Mouse (Mus musculus) MEL (cell line): ENCODE data around the gene Grid1. TPM values are rescaled to one million over a fixed set of nuclear protein-coding genes. Genes with fewer than 3 reads are reported as not detected.

Experiments used
- DNase-seq: peaks from one replicate; pipeline ENCODE4 v3.0.0; 2011; ENCODE audit warnings: low read depth, low spot score
- H3K27ac ChIP-seq: 2 replicates; pipeline ENCODE4 v1.5.1; 2012; ENCODE audit warnings: low read depth, mild to moderate bottlenecking, control low read depth, low read length, moderate library complexity; ENCODE audit not compliant: control insufficient read depth
- H3K27me3 ChIP-seq, 2 experiments: fragments of 150-350 bp in 1 of 2; sonication (generic) in 1 of 2; 2 replicates each; pipeline ENCODE4 v1.6.1; 2012; ENCODE audit warnings: low read length in 2 of 2, mild to moderate bottlenecking in 2 of 2, improper control_type of control experiment in 1 of 2, moderate library complexity in 1 of 2; ENCODE audit not compliant: insufficient read depth in 2 of 2, control insufficient read depth in 1 of 2
- H3K36me3 ChIP-seq, 2 experiments: 2 replicates each; pipeline ENCODE4 v1.6.1; 2012 to 2014; ENCODE audit warnings: low read length in 2 of 2, improper control_type of control experiment in 1 of 2, inconsistent platforms in 1 of 2, mild to moderate bottlenecking in 1 of 2; ENCODE audit not compliant: insufficient read depth in 2 of 2, control insufficient read depth in 1 of 2
- H3K4me1 ChIP-seq, 2 experiments: fragments of 150-350 bp in 1 of 2; sonication (generic) in 1 of 2; 2 replicates each; pipeline ENCODE4 v1.6.1; 2012; ENCODE audit warnings: low read length in 2 of 2, improper control_type of control experiment in 1 of 2, mild to moderate bottlenecking in 1 of 2; ENCODE audit not compliant: insufficient read depth in 2 of 2, control insufficient read depth in 1 of 2
- H3K4me3 ChIP-seq, 2 experiments: fragments of 150-350 bp in 1 of 2; sonication (generic) in 1 of 2; 2 replicates each; pipeline ENCODE4 v1.5.1; 2012; ENCODE audit warnings: low read depth in 2 of 2, low read length in 2 of 2, mild to moderate bottlenecking in 2 of 2, moderate library complexity in 2 of 2, control low read depth in 1 of 2, improper control_type of control experiment in 1 of 2; ENCODE audit not compliant: control insufficient read depth in 1 of 2, insufficient read depth in 1 of 2
- H3K79me2 ChIP-seq: 2 replicates; pipeline ENCODE4 v1.6.1; 2012; ENCODE audit warnings: mild to moderate bottlenecking, low read length, moderate library complexity; ENCODE audit not compliant: control insufficient read depth, poor library complexity, insufficient read depth
- H3K9ac ChIP-seq: 2 replicates; pipeline ENCODE4 v1.6.1; 2012; ENCODE audit warnings: low read depth, mild to moderate bottlenecking, control low read depth, low read length, moderate library complexity; ENCODE audit not compliant: control insufficient read depth, poor library complexity, severe bottlenecking
- H3K9me3 ChIP-seq: fragments of 150-350 bp; sonication (generic); replicated peaks from 2 replicates; pipeline ENCODE4 v1.6.1; 2012; ENCODE audit warnings: mild to moderate bottlenecking, low read length, improper control_type of control experiment, moderate library complexity; ENCODE audit not compliant: insufficient read depth
- BHLHE40 ChIP-seq: IDR thresholded peaks from 2 replicates; pipeline ENCODE4 v1.6.1; 2012; ENCODE audit warnings: low read depth, mild to moderate bottlenecking, inconsistent platforms, low read length, improper control_type of control experiment, borderline replicate concordance
- CHD2 ChIP-seq: IDR thresholded peaks from 2 replicates; pipeline ENCODE4 v1.6.1; 2011; ENCODE audit warnings: low read length, improper control_type of control experiment
- E2F4 ChIP-seq: IDR thresholded peaks from 2 replicates; pipeline ENCODE4 v1.6.1; 2011; ENCODE audit warnings: low read depth, low read length, improper control_type of control experiment, borderline replicate concordance
- EP300 ChIP-seq, 2 experiments: IDR thresholded peaks; 2 replicates each; pipeline ENCODE4 v1.6.1; 2011; ENCODE audit warnings: improper control_type of control experiment in 2 of 2, low read length in 2 of 2, low read depth in 1 of 2, mild to moderate bottlenecking in 1 of 2
- ETS1 ChIP-seq: IDR thresholded peaks from 2 replicates; pipeline ENCODE4 v1.6.1; 2012; ENCODE audit warnings: low read depth, mild to moderate bottlenecking, inconsistent platforms, low read length, improper control_type of control experiment, moderate library complexity
- GATA1 ChIP-seq: IDR thresholded peaks from 2 replicates; pipeline ENCODE4 v1.6.1; 2011; ENCODE audit warnings: low read depth, low read length, improper control_type of control experiment
- KAT2A ChIP-seq: conservative IDR thresholded peaks from 2 replicates; pipeline ENCODE4 v1.6.1; 2012; ENCODE audit warnings: low read depth, low read length, improper control_type of control experiment, inconsistent platforms
- MAFK ChIP-seq: IDR thresholded peaks from 2 replicates; pipeline ENCODE4 v1.6.1; 2011; ENCODE audit warnings: low read depth, mild to moderate bottlenecking, low read length, improper control_type of control experiment, borderline replicate concordance
- MAX ChIP-seq: IDR thresholded peaks from 2 replicates; pipeline ENCODE4 v1.6.1; 2011; ENCODE audit warnings: low read length, improper control_type of control experiment
- MAZ ChIP-seq: IDR thresholded peaks from 2 replicates; pipeline ENCODE4 v1.6.1; 2012; ENCODE audit warnings: low read depth, mild to moderate bottlenecking, inconsistent platforms, low read length, improper control_type of control experiment
- MEF2A ChIP-seq: IDR thresholded peaks from 2 replicates; pipeline ENCODE4 v1.6.1; 2014; ENCODE audit warnings: low read depth, mild to moderate bottlenecking, inconsistent platforms, low read length, improper control_type of control experiment; ENCODE audit not compliant: poor library complexity, insufficient replicate concordance, severe bottlenecking; ENCODE audit errors: extremely low read depth
- MXI1 ChIP-seq: IDR thresholded peaks from 2 replicates; pipeline ENCODE4 v1.6.1; 2011; ENCODE audit warnings: mild to moderate bottlenecking, low read depth, low read length, improper control_type of control experiment
- MYC ChIP-seq: IDR thresholded peaks from 2 replicates; pipeline ENCODE4 v1.6.1; 2011; ENCODE audit warnings: low read depth, mild to moderate bottlenecking, low read length, improper control_type of control experiment, moderate library complexity
- NELFE ChIP-seq: IDR thresholded peaks from 2 replicates; pipeline ENCODE4 v1.6.1; 2011; ENCODE audit warnings: low read depth, low read length, improper control_type of control experiment
- NRF1 ChIP-seq: IDR thresholded peaks from 2 replicates; pipeline ENCODE4 v1.6.1; 2014; ENCODE audit warnings: low read depth, mild to moderate bottlenecking, inconsistent platforms, low read length, improper control_type of control experiment, moderate library complexity; ENCODE audit not compliant: poor library complexity, insufficient read depth, severe bottlenecking
- POLR2AphosphoS2 ChIP-seq: IDR thresholded peaks from 2 replicates; pipeline ENCODE4 v1.6.1; 2011; ENCODE audit warnings: low read length, improper control_type of control experiment
- POLR2AphosphoS5 ChIP-seq: IDR thresholded peaks from 2 replicates; pipeline ENCODE4 v1.6.1; 2012; ENCODE audit warnings: low read depth, borderline replicate concordance, mild to moderate bottlenecking, inconsistent platforms, low read length, moderate library complexity, mixed read lengths
- SMC3 ChIP-seq: IDR thresholded peaks from 2 replicates; pipeline ENCODE4 v1.6.1; 2011; ENCODE audit warnings: low read depth, low read length, improper control_type of control experiment
- TAL1 ChIP-seq: IDR thresholded peaks from 2 replicates; pipeline ENCODE4 v1.6.1; 2012; ENCODE audit warnings: mild to moderate bottlenecking, inconsistent platforms, low read length, moderate library complexity, mixed read lengths
- TCF12 ChIP-seq: IDR thresholded peaks from 2 replicates; pipeline ENCODE4 v1.6.1; 2014; ENCODE audit warnings: low read depth, mild to moderate bottlenecking, inconsistent platforms, low read length, improper control_type of control experiment, moderate library complexity
- UBTF ChIP-seq: IDR thresholded peaks from 2 replicates; pipeline ENCODE4 v1.6.1; 2012; ENCODE audit warnings: low read depth, mild to moderate bottlenecking, inconsistent platforms, low read length, improper control_type of control experiment, moderate library complexity, borderline replicate concordance; ENCODE audit not compliant: insufficient read depth
- USF1 ChIP-seq: IDR thresholded peaks from 2 replicates; pipeline ENCODE4 v1.6.1; 2014; ENCODE audit warnings: low read depth, mild to moderate bottlenecking, inconsistent platforms, low read length, improper control_type of control experiment, moderate library complexity
- USF2 ChIP-seq, 2 experiments: IDR thresholded peaks; 2 replicates each; pipeline ENCODE4 v1.6.1; 2011 to 2012; ENCODE audit warnings: improper control_type of control experiment in 2 of 2, low read length in 2 of 2, borderline replicate concordance in 1 of 2, inconsistent platforms in 1 of 2, low read depth in 1 of 2, mild to moderate bottlenecking in 1 of 2; ENCODE audit not compliant: insufficient read depth in 1 of 2
- ZKSCAN1 ChIP-seq: IDR thresholded peaks from 2 replicates; pipeline ENCODE4 v1.6.1; 2012; ENCODE audit warnings: low read depth, mild to moderate bottlenecking, inconsistent platforms, low read length, improper control_type of control experiment, moderate library complexity
- ZNF384 ChIP-seq: IDR thresholded peaks from 2 replicates; pipeline ENCODE4 v1.6.1; 2012; ENCODE audit warnings: low read depth, mild to moderate bottlenecking, inconsistent platforms, low read length, improper control_type of control experiment
- polyA plus RNA-seq, 2 experiments: library from polyadenylated mRNA; stranded (reverse) in 1 of 2; unstranded in 1 of 2; fragments of >175 nt in 1 of 2; fragments of >200 nt in 1 of 2; gene quantifications; 2 replicates each; pipeline versions ENCODE4 v1.2.1 to v1.2.4; 2012; ENCODE audit warnings: low replicate concordance in 2 of 2, low read depth in 1 of 2; ENCODE audit not compliant: insufficient read length in 2 of 2, insufficient read depth in 1 of 2, missing spikeins in 1 of 2
- total RNA-seq: library from RNA; depleted of rRNA; stranded (reverse); fragments of 300-350 nt; gene quantifications from 2 replicates; pipeline ENCODE4 v1.2.3, GENCODE M21; 2012

Gene Grid1
- total and polyA plus RNA-seq, 3 experiments, result not detected

- H3K9ac ChIP-seq, result no peak overlapping the region
- H3K4me3 ChIP-seq, result no peak overlapping the region
- no peaks in the 10 kb centered on the region for H3K27me3 ChIP-seq
- no peaks in the 10 kb centered on the region for H3K9me3 ChIP-seq
- no peaks in the 10 kb centered on the region for H3K79me2 ChIP-seq
- H3K4me1 ChIP-seq, result no peaks in the 10 kb centered on the region
- no peaks in the 10 kb centered on the region for H3K36me3 ChIP-seq
- no peak for TF ChIP-seq MEF2A
- TF ChIP-seq MAZ, result no peak
- no peak for TF ChIP-seq NRF1
- TF ChIP-seq CHD2, result no peak
- no peak for TF ChIP-seq EP300 (IDR thresholded peaks at IDR 0.05; ENCODE audit: low read depth in 1 of 2, low read length in 2 of 2)
- TF ChIP-seq SMC3, result no peak
- TF ChIP-seq MYC, result no peak
- no peak for TF ChIP-seq NELFE
- no peak for TF ChIP-seq GATA1
- no peak for TF ChIP-seq USF2 (IDR thresholded peaks at IDR 0.05; ENCODE audit: borderline replicate concordance in 1 of 2, insufficient read depth in 1 of 2, low read depth in 1 of 2, low read length in 2 of 2)
- TF ChIP-seq MXI1, result no peak
- no peak for TF ChIP-seq E2F4
- no peak for TF ChIP-seq UBTF
- TF ChIP-seq MAFK, result no peak
- TF ChIP-seq TAL1, result no peak
- no peak for TF ChIP-seq USF1
- no peak for TF ChIP-seq TCF12
- no peak for TF ChIP-seq BHLHE40
- TF ChIP-seq KAT2A, result no peak
- TF ChIP-seq, all 39 proteins: peak for 0
- no peak for DNase-seq
- H3K27ac ChIP-seq, result no peak overlapping the region
These were observed 276.2 kb downstream of the Grid1 start for GRCm38 (mm10) chr14:35096085-35096484.

- DNase-seq, result no peak
- H3K4me1 ChIP-seq, result no peaks in the 10 kb centered on the region
- H3K79me2 ChIP-seq, result no peaks in the 10 kb centered on the region
- no peak overlapping the region for H3K4me3 ChIP-seq
- TF ChIP-seq E2F4, result no peak
- no peak for TF ChIP-seq MXI1
- TF ChIP-seq CHD2, result no peak
- TF ChIP-seq MAX, result no peak
- no peak for TF ChIP-seq NELFE
- no peak for TF ChIP-seq MAZ
- TF ChIP-seq ZNF384, result no peak
- TF ChIP-seq BHLHE40, result no peak
- no peak for TF ChIP-seq USF1
- TF ChIP-seq UBTF, result no peak
- no peak for TF ChIP-seq MEF2A
- no peak for TF ChIP-seq ETS1
- no peak for TF ChIP-seq KAT2A
- TF ChIP-seq MYC, result no peak
- TF ChIP-seq POLR2AphosphoS5, result no peak
- no peak for TF ChIP-seq ZKSCAN1
- no peak for TF ChIP-seq POLR2AphosphoS2
- TF ChIP-seq, all 39 proteins: peak for 0
- Histone ChIP-seq H3K27me3 (no peaks in the 10 kb centered on the region), H3K9me3 (no peaks in the 10 kb centered on the region), H3K36me3 (no peaks in the 10 kb centered on the region), H3K27ac (no peak overlapping the region), H3K9ac (no peak overlapping the region)
These were observed 277.3 kb downstream of the Grid1 start for GRCm38 (mm10) chr14:35097166-35097565.
